Mouse (Mus musculus) lung, embryonic 14.5 days (tissue): ENCODE data around the gene Ppil1. TPM values are rescaled to one million over a fixed set of nuclear protein-coding genes. Genes with fewer than 3 reads are reported as not detected.
"Not testable (repeated sequence)": the region's sequence is repeated elsewhere in the genome, so short reads cannot be mapped to it uniquely, and the experiment has no call there.

Experiments used
- ATAC-seq: fragments of 200-750 bp; cut with Nextera tagmentation; 2 replicates; pipeline ENCODE4 v1.8.0; 2017; ENCODE audit warnings: mild to moderate bottlenecking, moderate TSS enrichment, moderate library complexity; ENCODE audit not compliant: insufficient read depth
- DNase-seq: peaks from one replicate; pipeline ENCODE4 v3.0.0-alpha.2; 2015
- H3K27ac ChIP-seq: fragments of 300-500 bp; sonication (generic); 2 replicates; pipeline ENCODE4 v1.5.1; 2014; ENCODE audit warnings: low read depth, mild to moderate bottlenecking, moderate library complexity
- H3K27me3 ChIP-seq: fragments of 300-500 bp; sonication (generic); 2 replicates; pipeline ENCODE4 v1.6.1; 2014; ENCODE audit warnings: low read length, control low read depth; ENCODE audit not compliant: insufficient read depth
- H3K36me3 ChIP-seq: fragments of 300-500 bp; sonication (generic); 2 replicates; pipeline ENCODE4 v1.6.1; 2014; ENCODE audit warnings: control low read depth; ENCODE audit not compliant: insufficient read depth
- H3K4me1 ChIP-seq: fragments of 300-500 bp; sonication (generic); 2 replicates; pipeline ENCODE4 v1.6.1; 2014; ENCODE audit warnings: antibody characterized with exemption, control low read depth; ENCODE audit not compliant: insufficient read depth
- H3K4me2 ChIP-seq: fragments of 300-500 bp; sonication (generic); 2 replicates; pipeline ENCODE4 v1.6.1; 2014; ENCODE audit warnings: mild to moderate bottlenecking
- H3K4me3 ChIP-seq: fragments of 300-500 bp; sonication (generic); 2 replicates; pipeline ENCODE4 v1.5.1; 2014; ENCODE audit warnings: low read depth, low read length
- H3K9ac ChIP-seq: fragments of 300-500 bp; sonication (generic); 2 replicates; pipeline ENCODE4 v1.6.1; 2014
- H3K9me3 ChIP-seq: fragments of 300-500 bp; sonication (generic); 2 replicates; pipeline ENCODE4 v1.6.1; 2016; ENCODE audit warnings: low read depth, low read length, control low read depth
- CTCF ChIP-seq: IDR thresholded peaks from 2 replicates; pipeline ENCODE4 v1.5.1; 2016; ENCODE audit warnings: antibody characterized with exemption, low read depth
- WGBS: fragments of 180-500 bp; shearing (Covaris S2); extraction: QIAGEN DNeasy Blood & Tissue Kit; methylation state at CpG from one replicate; pipeline ENCODE4 v1.1.7; 2014; 5-methylcytosine and 5-hydroxymethylcytosine counted together
- polyA plus RNA-seq: library from polyadenylated mRNA; unstranded; fragments of >200 nt; fragmentation: Nextera tagmentation; extraction: Ambion mirVana; gene quantifications from 2 replicates; pipeline ENCODE4 v1.2.1, GENCODE M21; 2014

Ppil1 gene
- polyA plus RNA-seq, 1 experiment from 2014 or later = 162 TPM

- 7% methylated on average over 3 of the region's 3 CpGs for WGBS
- Histone ChIP-seq H3K4me1 (peaks cover 12% of the 10 kb centered on the region), H3K27me3 (no peaks in the 10 kb centered on the region), H3K9me3 (no peaks in the 10 kb centered on the region), H3K36me3 (peaks cover 69% of the 10 kb centered on the region), H3K4me2 (no peak overlapping the region), H3K4me3 (no peak overlapping the region), H3K27ac (no peak overlapping the region), H3K9ac (no peak overlapping the region)
- TF ChIP-seq CTCF = peak; percentile 94
- DNase-seq (peak; percentile 89), ATAC-seq (peak; percentile 40; the same call in 1 of the 2 replicates)
These were observed 4.5 kb downstream of the Ppil1 start for GRCm38 (mm10) chr17:29259489-29259888.

- peak overlapping the region; percentile 70; the same call in 1 of the 2 replicates for H3K27ac ChIP-seq
- WGBS = 91% methylated on average over 2 of the region's 2 CpGs
- H3K36me3 ChIP-seq = peaks cover 75% of the 10 kb centered on the region
- ATAC-seq (no peak), DNase-seq (no peak)
- no peaks in the 10 kb centered on the region for H3K9me3 ChIP-seq
- no peak overlapping the region for H3K4me2 ChIP-seq
- H3K4me3 ChIP-seq = no peak overlapping the region
- H3K4me1 ChIP-seq = peaks cover 8% of the 10 kb centered on the region
- no peak for TF ChIP-seq CTCF
- H3K27me3 ChIP-seq = no peaks in the 10 kb centered on the region
- H3K9ac ChIP-seq = no peak overlapping the region
These were observed 5.1 kb downstream of the Ppil1 start for GRCm38 (mm10) chr17:29258921-29259320.

- Histone ChIP-seq H3K4me2 (no peak overlapping the region), H3K4me1 (peaks cover 8% of the 10 kb centered on the region), H3K9ac (no peak overlapping the region; the same call in 1 of the 2 replicates), H3K27me3 (no peaks in the 10 kb centered on the region), H3K4me3 (no peak overlapping the region), H3K9me3 (no peaks in the 10 kb centered on the region), H3K36me3 (peaks cover 78% of the 10 kb centered on the region), H3K27ac (peak overlapping the region; percentile 70)
- ATAC-seq = no peak
- peak; percentile 37 for DNase-seq
- TF ChIP-seq CTCF = no peak
- 61% methylated on average over 10 of the region's 10 CpGs for WGBS
These were observed 5.9 kb downstream of the Ppil1 start for GRCm38 (mm10) chr17:29258025-29258558.

GRCm38 (mm10) chr17:29257001-29257511, 6.9 kb downstream of the Ppil1 start:
- Histone ChIP-seq H3K27me3 (no peaks in the 10 kb centered on the region), H3K9me3 (no peaks in the 10 kb centered on the region), H3K4me3 (no peak overlapping the region), H3K36me3 (peaks cover 81% of the 10 kb centered on the region), H3K9ac (no peak overlapping the region), H3K4me2 (no peak overlapping the region), H3K27ac (peak overlapping the region; percentile 70; the same call in 1 of the 2 replicates), H3K4me1 (peaks cover 9% of the 10 kb centered on the region)
- DNase-seq = no peak
- 83% methylated on average over 10 of the region's 10 CpGs for WGBS
- ATAC-seq = no peak
- no peak for TF ChIP-seq CTCF

- 69% methylated on average over 6 of the region's 6 CpGs for WGBS
- DNase-seq = no peak
These were observed 7.5 kb downstream of the Ppil1 start for GRCm38 (mm10) chr17:29256507-29256906.

GRCm38 (mm10) chr17:29254784-29255183, 9.2 kb downstream of the Ppil1 start:
- 86% methylated on average over 6 of the region's 6 CpGs for WGBS
- not testable (repeated sequence) for H3K27ac ChIP-seq, H3K9me3 ChIP-seq, H3K27me3 ChIP-seq, H3K4me3 ChIP-seq, H3K9ac ChIP-seq, ATAC-seq, H3K4me2 ChIP-seq, DNase-seq
- H3K36me3 ChIP-seq = peaks cover 82% of the 10 kb centered on the region
- peaks cover 18% of the 10 kb centered on the region for H3K4me1 ChIP-seq

More at GRCm38 (mm10) chr17:29256507-29256906, 7.5 kb downstream of the Ppil1 start:
- Histone ChIP-seq H3K4me1 (peaks cover 14% of the 10 kb centered on the region), H3K4me3 (no peak overlapping the region), H3K9ac (no peak overlapping the region), H3K27me3 (no peaks in the 10 kb centered on the region), H3K4me2 (no peak overlapping the region), H3K36me3 (peaks cover 83% of the 10 kb centered on the region), H3K9me3 (no peaks in the 10 kb centered on the region), H3K27ac (no peak overlapping the region)
- no peak for ATAC-seq
- TF ChIP-seq CTCF = no peak

- no peak for ATAC-seq
- Histone ChIP-seq H3K27ac (peak overlapping the region; percentile 44; the same call in 1 of the 2 replicates), H3K4me2 (no peak overlapping the region), H3K4me3 (no peak overlapping the region), H3K36me3 (peaks cover 82% of the 10 kb centered on the region), H3K27me3 (no peaks in the 10 kb centered on the region), H3K9ac (no peak overlapping the region), H3K9me3 (no peaks in the 10 kb centered on the region), H3K4me1 (peaks cover 18% of the 10 kb centered on the region)
- DNase-seq = no peak
- no peak for TF ChIP-seq CTCF
- WGBS = 69% methylated on average over 9 of the region's 9 CpGs
These were observed 10.3 kb downstream of the Ppil1 start for GRCm38 (mm10) chr17:29253684-29254083.
